Mouse (Mus musculus): ENCODE results near the gene Pld5. TPM values are rescaled to one million over a fixed set of nuclear protein-coding genes. Genes with fewer than 3 reads are reported as not detected.

The Pld5 gene
- polyA plus RNA-seq, 1 experiment from 2014 or later, result 6.8 TPM

DNA sequence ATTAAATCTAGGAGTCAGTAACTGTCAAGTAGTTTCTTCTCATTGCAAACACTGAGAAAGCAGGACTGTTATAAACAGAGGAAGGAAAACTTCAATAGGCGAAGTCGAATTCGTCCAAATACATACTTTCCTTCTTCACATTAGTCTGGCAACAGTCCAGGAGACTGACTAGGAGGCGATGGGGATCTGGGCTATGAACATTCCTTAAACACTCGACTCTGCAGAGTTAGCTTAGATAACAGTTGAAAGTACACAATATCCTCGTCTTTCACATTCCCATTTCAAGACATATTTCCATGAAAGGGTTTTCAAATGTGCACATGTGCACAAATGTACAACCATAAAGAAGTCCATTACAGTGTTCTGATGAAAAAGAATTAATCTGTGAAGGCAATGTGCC is 129.8 kb downstream of the Pld5 start:
- WGBS, result 76% methylated on average over 6 of the region's 6 CpGs
- Histone ChIP-seq H3K4me1 (replicated peaks) (no peaks in the 10 kb centered on the region), H3K36me3 (no peaks in the 10 kb centered on the region), H3K27me3 (no peaks in the 10 kb centered on the region), H3K4me2 (no peak overlapping the region), H3K4me3 (no peak overlapping the region), H3K9me3 (0 out of 2 replicates have a peak, but pooled peaks cover 5% of the 10 kb centered on the region), H3K27ac (replicated peaks) (no peak overlapping the region), H3K9ac (no peak overlapping the region)
- no peak for ATAC-seq (ENCODE audit: low FRiP score, low read depth)

DNA sequence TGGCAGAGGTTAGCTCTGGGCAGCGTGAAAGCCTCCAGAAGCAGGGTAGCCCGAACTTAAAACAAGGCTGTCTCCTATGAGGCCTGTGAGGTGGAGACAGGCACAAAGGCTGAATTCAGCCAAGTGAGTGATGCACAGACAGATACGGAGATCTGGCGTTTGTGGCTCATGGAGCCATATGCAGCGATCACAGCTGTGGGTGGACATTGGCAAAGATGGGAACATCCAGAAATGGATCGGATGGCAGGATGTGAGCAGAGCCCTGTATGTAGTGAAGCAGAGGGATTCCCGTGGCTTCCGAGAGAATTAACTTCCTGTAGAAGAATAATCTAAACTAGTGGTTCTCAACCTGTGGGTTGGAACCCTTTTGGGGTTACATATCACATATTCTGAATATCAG is 140.7 kb downstream of the Pld5 start:
- Histone ChIP-seq H3K4me3 (no peak overlapping the region), H3K4me2 (no peak overlapping the region), H3K4me1 (replicated peaks) (no peaks in the 10 kb centered on the region), H3K27ac (replicated peaks) (no peak overlapping the region), H3K9ac (no peak overlapping the region), H3K36me3 (no peaks in the 10 kb centered on the region), H3K9me3 (no peaks in the 10 kb centered on the region), H3K27me3 (no peaks in the 10 kb centered on the region)
- ATAC-seq (ENCODE audit: low FRiP score, low read depth), result no peak
- WGBS, result 84% methylated on average over 8 of the region's 8 CpGs

- Histone ChIP-seq H3K27ac (replicated peaks) (no peak overlapping the region), H3K36me3 (no peaks in the 10 kb centered on the region), H3K27me3 (no peaks in the 10 kb centered on the region), H3K4me3 (no peak overlapping the region), H3K4me1 (replicated peaks) (no peaks in the 10 kb centered on the region), H3K9me3 (no peaks in the 10 kb centered on the region), H3K9ac (no peak overlapping the region), H3K4me2 (no peak overlapping the region)
- no peak for ATAC-seq (ENCODE audit: low FRiP score, low read depth)
- 71% methylated on average over 2 of the region's 2 CpGs for WGBS
These were observed 149.3 kb downstream of the Pld5 start for GRCm38 (mm10) chr1:176125771-176126170.

DNA sequence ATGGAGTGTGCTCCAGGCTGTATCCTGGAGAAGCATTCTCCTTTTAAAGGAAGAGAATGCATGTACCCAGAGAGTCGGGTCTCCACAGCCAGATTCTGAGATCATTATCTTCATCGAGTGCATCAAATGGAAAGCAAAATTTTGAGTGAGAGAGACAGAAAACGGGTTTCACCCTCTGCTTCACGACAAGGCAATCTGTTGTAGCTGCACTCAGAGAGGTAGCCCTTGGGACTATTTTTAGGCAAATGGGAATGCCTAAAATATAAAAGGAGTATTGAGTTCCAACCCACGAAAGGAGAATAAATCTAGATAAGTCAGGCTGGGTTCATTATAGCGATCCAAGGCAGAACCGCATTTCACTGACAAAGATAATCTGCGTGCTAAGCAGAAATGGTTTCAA is 150.7 kb downstream of the Pld5 start:
- Histone ChIP-seq H3K4me1 (replicated peaks) (no peaks in the 10 kb centered on the region), H3K4me3 (no peak overlapping the region), H3K27ac (replicated peaks) (no peak overlapping the region), H3K27me3 (no peaks in the 10 kb centered on the region), H3K9ac (no peak overlapping the region), H3K4me2 (no peak overlapping the region), H3K9me3 (no peaks in the 10 kb centered on the region), H3K36me3 (no peaks in the 10 kb centered on the region)
- ATAC-seq (ENCODE audit: low FRiP score, low read depth), result no peak
- 70% methylated on average over 8 of the region's 8 CpGs for WGBS

GRCm38 (mm10) chr1:176123781-176124180 is 151.3 kb downstream of the Pld5 start:
- no peaks in the 10 kb centered on the region for H3K27me3 ChIP-seq
- no peak overlapping the region for H3K27ac ChIP-seq (replicated peaks)
- no peaks in the 10 kb centered on the region for H3K4me1 ChIP-seq (replicated peaks)
- no peak overlapping the region for H3K9ac ChIP-seq
- 71% methylated on average over 2 of the region's 2 CpGs for WGBS
- no peak overlapping the region for H3K4me2 ChIP-seq
- H3K4me3 ChIP-seq, result no peak overlapping the region
- no peak for ATAC-seq (ENCODE audit: low FRiP score, low read depth)
- H3K36me3 ChIP-seq, result no peaks in the 10 kb centered on the region
- H3K9me3 ChIP-seq, result no peaks in the 10 kb centered on the region

DNA sequence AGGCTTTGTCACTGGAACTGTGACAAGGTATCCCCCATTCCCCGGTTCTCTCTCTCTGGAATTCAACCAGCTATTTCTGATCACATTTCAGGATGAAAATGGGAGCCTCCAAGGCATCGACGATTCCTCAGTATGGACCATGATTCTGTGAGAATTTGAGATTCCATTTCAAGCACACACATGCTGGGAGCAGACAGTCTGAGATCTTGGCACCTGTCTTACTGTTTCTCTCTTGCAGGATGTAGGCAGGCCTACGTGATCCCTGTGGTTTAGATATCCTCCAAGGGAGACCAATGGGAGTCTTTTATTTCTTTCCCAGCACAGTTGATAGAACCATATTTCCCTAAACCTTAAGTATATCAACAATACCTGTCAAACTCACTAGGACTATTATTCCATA is 159.5 kb downstream of the Pld5 start:
- Histone ChIP-seq H3K4me1 (replicated peaks) (no peaks in the 10 kb centered on the region), H3K4me2 (no peak overlapping the region), H3K4me3 (no peak overlapping the region), H3K9me3 (no peaks in the 10 kb centered on the region), H3K9ac (no peak overlapping the region), H3K36me3 (no peaks in the 10 kb centered on the region), H3K27ac (replicated peaks) (no peak overlapping the region), H3K27me3 (no peaks in the 10 kb centered on the region)
- WGBS, result 80% methylated on average over 4 of the region's 4 CpGs
- ATAC-seq (ENCODE audit: low FRiP score, low read depth), result no peak

- 18% methylated on average over 7 of the region's 7 CpGs for WGBS
- Histone ChIP-seq H3K9me3 (no peaks in the 10 kb centered on the region), H3K36me3 (no peaks in the 10 kb centered on the region), H3K9ac (no peak overlapping the region), H3K27me3 (no peaks in the 10 kb centered on the region), H3K27ac (replicated peaks) (peak overlapping the region; percentile 60; the same call in 1 of the 2 replicates), H3K4me1 (replicated peaks) (peaks cover 11% of the 10 kb centered on the region), H3K4me3 (no peak overlapping the region), H3K4me2 (no peak overlapping the region)
- ATAC-seq (ENCODE audit: low FRiP score, low read depth), result peak; percentile 81
These were observed 176.3 kb downstream of the Pld5 start for GRCm38 (mm10) chr1:176098685-176099320.

DNA sequence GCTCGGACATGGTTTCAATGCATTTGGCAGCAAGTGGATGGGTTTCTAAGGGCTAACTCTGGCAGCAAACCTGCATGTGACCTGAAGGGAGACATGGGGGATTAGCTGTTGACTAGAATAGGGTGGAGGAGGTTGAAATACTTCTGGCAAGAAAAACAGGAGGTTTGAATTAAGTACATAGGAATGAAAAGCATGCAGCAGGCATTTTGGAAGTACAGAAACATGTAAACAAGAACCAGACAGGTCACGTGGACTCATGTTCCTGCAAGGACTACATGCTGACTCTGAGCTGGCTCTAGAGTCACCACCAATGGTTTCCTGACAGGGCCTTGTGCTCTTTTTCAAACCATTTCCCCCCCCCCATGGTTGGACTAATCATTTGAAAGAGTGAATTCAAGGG is 183.0 kb downstream of the Pld5 start:
- no peak overlapping the region for H3K4me3 ChIP-seq
- H3K9ac ChIP-seq, result no peak overlapping the region
- H3K9me3 ChIP-seq, result no peaks in the 10 kb centered on the region
- 87% methylated on average over 2 of the region's 2 CpGs for WGBS
- H3K27ac ChIP-seq (replicated peaks), result no peak overlapping the region
- no peak overlapping the region for H3K4me2 ChIP-seq
- no peaks in the 10 kb centered on the region for H3K4me1 ChIP-seq (replicated peaks)
- H3K36me3 ChIP-seq, result no peaks in the 10 kb centered on the region
- no peak for ATAC-seq (ENCODE audit: low FRiP score, low read depth)
- no peaks in the 10 kb centered on the region for H3K27me3 ChIP-seq

GRCm38 (mm10) chr1:176089382-176089781 is 185.7 kb downstream of the Pld5 start:
- H3K27ac ChIP-seq (replicated peaks), result no peak overlapping the region
- 0 out of 2 replicates have a peak, but pooled peaks cover 6% of the 10 kb centered on the region for H3K4me1 ChIP-seq (replicated peaks)
- no peak overlapping the region for H3K9ac ChIP-seq
- H3K9me3 ChIP-seq, result no peaks in the 10 kb centered on the region
- no peak overlapping the region for H3K4me3 ChIP-seq
- H3K4me2 ChIP-seq, result no peak overlapping the region
- no peaks in the 10 kb centered on the region for H3K27me3 ChIP-seq
- H3K36me3 ChIP-seq, result no peaks in the 10 kb centered on the region
- WGBS, result 93% methylated on average over 3 of the region's 3 CpGs
- ATAC-seq (ENCODE audit: low FRiP score, low read depth), result no peak

DNA sequence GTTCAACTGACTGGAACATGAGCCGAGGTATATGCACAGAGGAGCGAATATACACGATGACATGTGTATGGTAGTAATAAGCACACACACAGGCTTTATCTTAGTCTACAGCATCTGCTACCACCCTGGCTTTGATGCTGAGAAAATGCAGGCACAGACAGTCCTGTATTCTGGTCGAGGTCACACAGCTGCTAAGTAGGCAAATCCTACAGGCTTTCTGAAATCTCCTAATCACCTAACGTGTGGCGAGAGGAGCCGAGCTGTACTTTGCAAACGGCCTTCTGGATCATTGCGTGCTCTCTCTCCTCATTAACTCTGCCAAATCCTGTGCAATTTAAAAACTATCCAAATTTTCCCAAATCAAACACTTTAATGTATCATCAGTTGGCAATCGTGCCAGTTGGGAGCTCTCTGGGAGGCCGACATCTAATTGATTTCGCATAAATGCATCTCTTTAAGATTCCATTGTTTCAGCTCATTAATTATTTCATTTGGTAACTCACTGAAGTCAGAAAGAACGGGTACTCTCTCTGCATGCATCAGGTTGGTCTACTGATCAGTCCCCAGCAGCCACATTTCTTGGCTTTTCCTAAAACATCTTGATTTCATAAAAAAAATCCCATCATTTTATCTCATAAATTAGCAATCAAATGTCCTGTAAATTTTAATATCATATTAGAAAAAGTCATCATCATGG is 189.0 kb downstream of the Pld5 start:
- peak; percentile 72; the same call in 1 of the 2 replicates for ATAC-seq (ENCODE audit: low FRiP score, low read depth)
- Histone ChIP-seq H3K36me3 (no peaks in the 10 kb centered on the region), H3K9me3 (no peaks in the 10 kb centered on the region), H3K4me1 (replicated peaks) (peaks cover 13% of the 10 kb centered on the region; the same call in 1 of the 2 replicates), H3K4me3 (no peak overlapping the region), H3K4me2 (no peak overlapping the region), H3K27ac (replicated peaks) (no peak overlapping the region), H3K27me3 (no peaks in the 10 kb centered on the region), H3K9ac (no peak overlapping the region)
- whole genome bisulfite sequencing, result 44% methylated on average over 13 of the region's 13 CpGs

- Histone ChIP-seq H3K4me3 (no peak overlapping the region), H3K9me3 (no peaks in the 10 kb centered on the region), H3K36me3 (no peaks in the 10 kb centered on the region), H3K27ac (replicated peaks) (no peak overlapping the region), H3K4me2 (no peak overlapping the region), H3K9ac (no peak overlapping the region), H3K27me3 (no peaks in the 10 kb centered on the region), H3K4me1 (replicated peaks) (peaks cover 13% of the 10 kb centered on the region; the same call in 1 of the 2 replicates)
- WGBS, result 40% methylated on average over 4 of the region's 4 CpGs
- peak; percentile 23; the same call in 1 of the 2 replicates for ATAC-seq (ENCODE audit: low FRiP score, low read depth)
These were observed 192.8 kb downstream of the Pld5 start for GRCm38 (mm10) chr1:176082306-176082705.

DNA sequence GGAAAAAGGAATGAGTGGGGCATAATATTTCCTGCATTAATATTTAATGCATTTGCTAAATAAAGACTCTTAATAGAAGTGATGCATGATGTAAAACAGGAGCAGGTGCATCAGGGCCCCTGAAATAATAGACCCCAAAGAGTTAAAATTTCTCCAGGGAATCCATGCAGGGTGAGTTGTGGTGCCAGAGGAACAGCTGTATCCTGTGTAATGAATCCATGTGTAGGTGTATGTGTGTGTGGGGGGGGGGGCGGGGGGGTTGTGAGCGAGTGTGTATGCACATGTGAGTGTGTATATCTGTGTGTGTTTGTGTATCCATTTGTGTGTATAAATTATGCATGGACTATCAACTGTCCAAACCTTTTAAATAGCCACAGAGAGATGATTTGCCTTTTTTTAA is 194.1 kb downstream of the Pld5 start:
- H3K4me2 ChIP-seq, result no peak overlapping the region
- no peak overlapping the region for H3K4me3 ChIP-seq
- no peak overlapping the region for H3K27ac ChIP-seq (replicated peaks)
- H3K9me3 ChIP-seq, result no peaks in the 10 kb centered on the region
- peaks cover 10% of the 10 kb centered on the region; the same call in 1 of the 2 replicates for H3K4me1 ChIP-seq (replicated peaks)
- ATAC-seq (ENCODE audit: low FRiP score, low read depth), result no peak
- 60% methylated on average over 2 of the region's 2 CpGs for WGBS
- H3K9ac ChIP-seq, result no peak overlapping the region
- no peaks in the 10 kb centered on the region for H3K36me3 ChIP-seq
- H3K27me3 ChIP-seq, result no peaks in the 10 kb centered on the region
